Mouse (Mus musculus) thymus, adult 2 months (tissue): ENCODE results near the gene Gramd4.

ENCODE experiments used
- CTCF ChIP-seq: fragments of 200-500 bp; IDR thresholded peaks from 2 replicates; pipeline ENCODE4 v1.5.1; 2012; ENCODE audit warnings: mild to moderate bottlenecking, control low read depth, low read length, moderate library complexity, borderline replicate concordance; ENCODE audit not compliant: control insufficient read depth, poor library complexity, insufficient read depth; ENCODE audit errors: extremely low read depth
- POLR2A ChIP-seq: fragments of 200-500 bp; IDR thresholded peaks from 2 replicates; pipeline ENCODE4 v1.6.1; 2012; ENCODE audit warnings: mild to moderate bottlenecking, low read length, control low read depth, moderate library complexity; ENCODE audit not compliant: control insufficient read depth, poor library complexity, insufficient read depth; ENCODE audit errors: extremely low read depth

- TF ChIP-seq CTCF: no peak
- no peak for TF ChIP-seq POLR2A
Measured at GRCm38 (mm10) chr15:86105345-86105697, 47.8 kb downstream of the Gramd4 start.
